ENCODE assay signal across 9 mouse cellular contexts in genomic region chr4:90860854-90861253, GRCm38 (mm10).
A peak's percentile ranks its signal among the peaks of the same experiment; 100 is the strongest.
DNase-seq lines count a peak whose midpoint lies in the region; ATAC-seq and TF ChIP-seq lines count a peak whose summit lies in the region.
"Had no signal": no experiment of that assay in that cellular context is flagged by ENCODE, and none has a peak within 500 bp of the region (broad histone marks: within the 10 kb centered on the region; RNA-seq: fewer than 3 reads in every experiment).

No protein-coding gene starts in this region.

- ATAC-seq in kidney, embryonic 15.5 days (replicated peaks; ENCODE audit: low FRiP score) = no peak
- peak; percentile 68; the same call in 1 of the 2 replicates for ATAC-seq in hindbrain, embryonic 12.5 days (ENCODE audit: low FRiP score)

- H3K9ac ChIP-seq in kidney, embryonic 15.5 days = no peak overlapping the region
- no peak overlapping the region for H3K9ac ChIP-seq in ES-Bruce4 (ENCODE audit: low read depth, poor library complexity, severe bottlenecking)
- H3K9ac ChIP-seq in hindbrain, embryonic 12.5 days = no peak overlapping the region
- H3K9ac ChIP-seq: heart, embryonic 15.5 days had no signal

- no peak overlapping the region for H3K4me2 ChIP-seq in kidney, embryonic 15.5 days
- no peak overlapping the region for H3K4me2 ChIP-seq in hindbrain, embryonic 12.5 days (replicated peaks)
- H3K4me2 ChIP-seq: heart, embryonic 15.5 days had no signal

- 47% methylated on average over 2 of the region's 2 CpGs for WGBS in kidney, embryonic 15.5 days
- 40% methylated on average over 2 of the region's 2 CpGs for WGBS in hindbrain, embryonic 12.5 days

- H3K9me3 ChIP-seq in kidney, embryonic 15.5 days (replicated peaks) = no peaks in the 10 kb centered on the region
- H3K9me3 ChIP-seq in ES-Bruce4 (replicated peaks; ENCODE audit: control insufficient read depth, insufficient read depth, low read length, poor library complexity, severe bottlenecking) = no peaks in the 10 kb centered on the region
- no peaks in the 10 kb centered on the region for H3K9me3 ChIP-seq in hindbrain, embryonic 12.5 days (replicated peaks)
- H3K9me3 ChIP-seq: heart, embryonic 15.5 days had no signal

- DNase-seq in kidney, adult 9 months = peak; percentile 16
- peak; percentile 4 for DNase-seq in adrenal gland, adult 8-10 months
- DNase-seq in retina, embryonic 14.5 days (ENCODE audit: low spot score) = peak; percentile 64
- no peak for DNase-seq in T-cell, adult 2 months (ENCODE audit: low spot score)
- DNase-seq in cerebellum, adult 9-10 months = no peak

- H3K4me3 ChIP-seq in kidney, embryonic 15.5 days (replicated peaks) = no peak overlapping the region
- no peak overlapping the region for H3K4me3 ChIP-seq in ES-Bruce4 (ENCODE audit: low read depth, low read length)
- H3K4me3 ChIP-seq in hindbrain, embryonic 12.5 days = no peak overlapping the region
- H3K4me3 ChIP-seq: heart, embryonic 15.5 days had no signal

- peak; percentile 55 for TF ChIP-seq CTCF in ES-Bruce4 (IDR thresholded peaks at IDR 0.05; ENCODE audit: low read depth, low read length)

- H3K36me3 ChIP-seq in kidney, embryonic 15.5 days = no peaks in the 10 kb centered on the region
- no peaks in the 10 kb centered on the region for H3K36me3 ChIP-seq in ES-Bruce4 (ENCODE audit: control insufficient read depth, insufficient read depth, low read length, poor library complexity, severe bottlenecking)
- no peaks in the 10 kb centered on the region for H3K36me3 ChIP-seq in hindbrain, embryonic 12.5 days
- H3K36me3 ChIP-seq: heart, embryonic 15.5 days had no signal

- TF ChIP-seq EP300 in ES-Bruce4 (IDR thresholded peaks at IDR 0.05; ENCODE audit: insufficient read depth, low read depth, low read length) = no peak

- no peaks in the 10 kb centered on the region for H3K4me1 ChIP-seq in kidney, embryonic 15.5 days
- no peaks in the 10 kb centered on the region for H3K4me1 ChIP-seq in ES-Bruce4 (ENCODE audit: control insufficient read depth, insufficient read depth, low read length)
- no peaks in the 10 kb centered on the region for H3K4me1 ChIP-seq in hindbrain, embryonic 12.5 days
- H3K4me1 ChIP-seq: heart, embryonic 15.5 days had no signal

- no peak overlapping the region for H3K27ac ChIP-seq in kidney, embryonic 15.5 days
- H3K27ac ChIP-seq in ES-Bruce4 (ENCODE audit: insufficient read depth, low read length) = no peak overlapping the region
- no peak overlapping the region for H3K27ac ChIP-seq in hindbrain, embryonic 12.5 days
- H3K27ac ChIP-seq: heart, embryonic 15.5 days had no signal

- H3K27me3 ChIP-seq in kidney, embryonic 15.5 days = no peaks in the 10 kb centered on the region
- no peaks in the 10 kb centered on the region for H3K27me3 ChIP-seq in ES-Bruce4 (ENCODE audit: control insufficient read depth, insufficient read depth, low read length, poor library complexity, severe bottlenecking)
- H3K27me3 ChIP-seq in hindbrain, embryonic 12.5 days = no peaks in the 10 kb centered on the region
- H3K27me3 ChIP-seq: heart, embryonic 15.5 days had no signal

- TF ChIP-seq POLR2A in ES-Bruce4 (IDR thresholded peaks at IDR 0.05; ENCODE audit: insufficient read depth, low read length) = no peak

Comparison
In these comparisons a context has a peak if more than half of its experiments do, and no peak if none do; other contexts are left out.
1. DNase-seq: peak in kidney, adult 9 months (single experiment), adrenal gland, adult 8-10 months (single experiment) and retina, embryonic 14.5 days (single experiment); none in T-cell, adult 2 months (single experiment) and cerebellum, adult 9-10 months (single experiment).